ENCODE assay signal across 24 mouse cellular contexts in genomic region chr1:61042842-61043241, GRCm38 (mm10).
A peak's percentile ranks its signal among the peaks of the same experiment; 100 is the strongest.
DNase-seq lines count a peak whose midpoint lies in the region; ATAC-seq and TF ChIP-seq lines count a peak whose summit lies in the region.
"Had no signal": no experiment of that assay in that cellular context is flagged by ENCODE, and none has a peak within 500 bp of the region (broad histone marks: within the 10 kb centered on the region; RNA-seq: fewer than 3 reads in every experiment).

No protein-coding gene starts in this region.

- no peak overlapping the region for H3K9ac ChIP-seq in heart, embryonic 12.5 days
- no peak overlapping the region for H3K9ac ChIP-seq in lung, embryonic 14.5 days
- H3K9ac ChIP-seq: forebrain, embryonic 13.5 days; heart, embryonic 13.5 days; hindbrain, embryonic 14.5 days; liver, embryonic 14.5 days; midbrain, embryonic 12.5 days; neural tube, embryonic 12.5 days; stomach, embryonic 15.5 days had no signal

- no peak for ATAC-seq in heart, embryonic 12.5 days (ENCODE audit: insufficient number of reproducible peaks, low FRiP score)
- no peak for ATAC-seq in lung, embryonic 14.5 days (ENCODE audit: insufficient read depth)
- ATAC-seq: forebrain, embryonic 13.5 days had no signal

- 72% methylated on average over 2 of the region's 2 CpGs for WGBS in heart, embryonic 12.5 days
- WGBS in lung, embryonic 14.5 days = 77% methylated on average over 2 of the region's 2 CpGs

- no peaks in the 10 kb centered on the region for H3K4me1 ChIP-seq in heart, embryonic 12.5 days (replicated peaks)
- H3K4me1 ChIP-seq in lung, embryonic 14.5 days (ENCODE audit: insufficient read depth) = no peaks in the 10 kb centered on the region
- H3K4me1 ChIP-seq: embryonic facial prominence, embryonic 10.5 days; forebrain, embryonic 13.5 days; heart, embryonic 13.5 days; midbrain, embryonic 12.5 days; neural tube, embryonic 12.5 days; stomach, embryonic 15.5 days had no signal

- no peak overlapping the region for H3K4me3 ChIP-seq in heart, embryonic 12.5 days
- H3K4me3 ChIP-seq in lung, embryonic 14.5 days (ENCODE audit: low read depth, low read length) = no peak overlapping the region
- H3K4me3 ChIP-seq: embryonic facial prominence, embryonic 10.5 days; forebrain, embryonic 13.5 days; heart, embryonic 13.5 days; midbrain, embryonic 12.5 days; neural tube, embryonic 12.5 days; stomach, embryonic 15.5 days had no signal

- no peak overlapping the region for H3K4me2 ChIP-seq in heart, embryonic 12.5 days
- H3K4me2 ChIP-seq in lung, embryonic 14.5 days = no peak overlapping the region
- H3K4me2 ChIP-seq: forebrain, embryonic 13.5 days; heart, embryonic 13.5 days; hindbrain, embryonic 14.5 days; midbrain, embryonic 12.5 days; neural tube, embryonic 12.5 days; stomach, embryonic 15.5 days had no signal

- TF ChIP-seq CTCF in lung, embryonic 14.5 days (IDR thresholded peaks at IDR 0.05; ENCODE audit: low read depth) = no peak

- H3K36me3 ChIP-seq in heart, embryonic 12.5 days = no peaks in the 10 kb centered on the region
- no peaks in the 10 kb centered on the region for H3K36me3 ChIP-seq in lung, embryonic 14.5 days (ENCODE audit: insufficient read depth)
- H3K36me3 ChIP-seq: embryonic facial prominence, embryonic 10.5 days; heart, embryonic 13.5 days; midbrain, embryonic 12.5 days; neural tube, embryonic 12.5 days; stomach, embryonic 15.5 days had no signal

- no peaks in the 10 kb centered on the region for H3K27me3 ChIP-seq in heart, embryonic 12.5 days (replicated peaks)
- H3K27me3 ChIP-seq in lung, embryonic 14.5 days (ENCODE audit: insufficient read depth, low read length) = no peaks in the 10 kb centered on the region
- H3K27me3 ChIP-seq: CH12.LX; forebrain, embryonic 13.5 days; heart, embryonic 13.5 days; midbrain, embryonic 12.5 days; neural tube, embryonic 12.5 days; stomach, embryonic 15.5 days had no signal

- intact Hi-C loops in heart, postnatal 10 days (cut with DNase I) = no loop called here

- no peak overlapping the region for H3K27ac ChIP-seq in heart, embryonic 12.5 days (ENCODE audit: poor library complexity, severe bottlenecking)
- H3K27ac ChIP-seq in lung, embryonic 14.5 days (ENCODE audit: low read depth) = no peak overlapping the region
- H3K27ac ChIP-seq: embryonic facial prominence, embryonic 10.5 days; forebrain, embryonic 13.5 days; heart, embryonic 13.5 days; hindbrain, embryonic 14.5 days; liver, embryonic 14.5 days; midbrain, embryonic 12.5 days; neural tube, embryonic 12.5 days; stomach, embryonic 15.5 days had no signal

- peak; percentile 10 to 14 for DNase-seq in heart, postnatal 10 days
- peak; percentile 6 for DNase-seq in lung, embryonic 14.5 days
- DNase-seq in lung, postnatal 25 days (ENCODE audit: low spot score) = no peak
- peak; percentile 1 to 12 for DNase-seq in right cerebral cortex, postnatal 36 days (ENCODE audit: low spot score in 2 of 2)
- DNase-seq in right cerebral cortex, postnatal 14 days = no peak
- peak; percentile 6 for DNase-seq in lung, postnatal 36 days
- no peak for DNase-seq in cerebellum, postnatal 14 days
- DNase-seq: adrenal gland, postnatal 36 days; cerebellum, adult 18-20 months; cerebellum, postnatal 36 days; heart, postnatal 36 days; kidney, postnatal 10 days; layer of hippocampus, postnatal 36 days; thymus, postnatal 25 days had no signal

- no peaks in the 10 kb centered on the region for H3K9me3 ChIP-seq in heart, embryonic 12.5 days (replicated peaks)
- no peaks in the 10 kb centered on the region for H3K9me3 ChIP-seq in lung, embryonic 14.5 days (ENCODE audit: low read depth, low read length)
- H3K9me3 ChIP-seq: embryonic facial prominence, embryonic 10.5 days; forebrain, embryonic 13.5 days; heart, embryonic 13.5 days; midbrain, embryonic 12.5 days; neural tube, embryonic 12.5 days; stomach, embryonic 15.5 days had no signal

Comparison
In these comparisons a context has a peak if more than half of its experiments do, and no peak if none do; other contexts are left out.
1. DNase-seq: peak in heart, postnatal 10 days (2 of 2), lung, embryonic 14.5 days (single experiment), right cerebral cortex, postnatal 36 days (2 of 2) and lung, postnatal 36 days (single experiment); none in lung, postnatal 25 days (single experiment), right cerebral cortex, postnatal 14 days (single experiment) and cerebellum, postnatal 14 days (0 of 2).